22 mouse cellular contexts compared by ENCODE assay signal in genomic region chr15:42304097-42304496, GRCm38 (mm10).
A peak's percentile ranks its signal among the peaks of the same experiment; 100 is the strongest.
DNase-seq lines count a peak whose midpoint lies in the region; ATAC-seq and TF ChIP-seq lines count a peak whose summit lies in the region.
"Had no signal": no experiment of that assay in that cellular context is flagged by ENCODE, and none has a peak within 500 bp of the region (broad histone marks: within the 10 kb centered on the region; RNA-seq: fewer than 3 reads in every experiment).

No protein-coding gene starts in this region.

- no peak for DNase-seq in hindbrain, embryonic 10.5 days (ENCODE audit: low spot score)
- no peak for DNase-seq in gastrocnemius, adult 2 months
- DNase-seq: adrenal gland, adult 2 months; adrenal gland, postnatal 14 days; cerebellum, adult 11 months; cerebellum, adult 2 months; cerebellum, adult 9-11 months; cerebellum, postnatal 25 days; forebrain, postnatal 0 days; gastrocnemius, postnatal 25 days had no signal

- no peaks in the 10 kb centered on the region for H3K9me3 ChIP-seq in hindbrain, embryonic 13.5 days
- no peaks in the 10 kb centered on the region for H3K9me3 ChIP-seq in hindbrain, embryonic 10.5 days
- no peaks in the 10 kb centered on the region for H3K9me3 ChIP-seq in neural tube, embryonic 15.5 days (replicated peaks)
- H3K9me3 ChIP-seq in kidney, embryonic 15.5 days (replicated peaks), result no peaks in the 10 kb centered on the region
- H3K9me3 ChIP-seq: embryonic facial prominence, embryonic 12.5 days; embryonic facial prominence, embryonic 15.5 days had no signal

- no peak overlapping the region for H3K9ac ChIP-seq in hindbrain, embryonic 13.5 days
- H3K9ac ChIP-seq in neural tube, embryonic 15.5 days (replicated peaks), result no peak overlapping the region
- H3K9ac ChIP-seq in kidney, embryonic 15.5 days, result no peak overlapping the region
- H3K9ac ChIP-seq: embryonic facial prominence, embryonic 12.5 days; embryonic facial prominence, embryonic 15.5 days; forebrain, postnatal 0 days; hindbrain, embryonic 14.5 days had no signal

- 69% methylated on average over 3 of the region's 3 CpGs for WGBS in hindbrain, embryonic 13.5 days
- WGBS in hindbrain, embryonic 10.5 days, result 79% methylated on average over 3 of the region's 3 CpGs
- 29% methylated on average over 3 of the region's 3 CpGs for WGBS in neural tube, embryonic 15.5 days
- WGBS in kidney, embryonic 15.5 days, result 60% methylated on average over 3 of the region's 3 CpGs

- H3K36me3 ChIP-seq in hindbrain, embryonic 13.5 days, result no peaks in the 10 kb centered on the region
- no peaks in the 10 kb centered on the region for H3K36me3 ChIP-seq in hindbrain, embryonic 10.5 days
- H3K36me3 ChIP-seq in neural tube, embryonic 15.5 days, result no peaks in the 10 kb centered on the region
- no peaks in the 10 kb centered on the region for H3K36me3 ChIP-seq in kidney, embryonic 15.5 days
- H3K36me3 ChIP-seq: embryonic facial prominence, embryonic 12.5 days; embryonic facial prominence, embryonic 15.5 days had no signal

- intact Hi-C loops in gastrocnemius, adult 2 months (cut with DNase I), result no loop called here

- no peaks in the 10 kb centered on the region for H3K27me3 ChIP-seq in hindbrain, embryonic 13.5 days
- no peaks in the 10 kb centered on the region for H3K27me3 ChIP-seq in hindbrain, embryonic 10.5 days (ENCODE audit: insufficient read depth, poor library complexity, severe bottlenecking)
- no peaks in the 10 kb centered on the region for H3K27me3 ChIP-seq in neural tube, embryonic 15.5 days (replicated peaks)
- H3K27me3 ChIP-seq in kidney, embryonic 15.5 days, result no peaks in the 10 kb centered on the region
- H3K27me3 ChIP-seq: embryonic facial prominence, embryonic 12.5 days; embryonic facial prominence, embryonic 15.5 days; Patski had no signal

- no peaks in the 10 kb centered on the region for H3K4me1 ChIP-seq in hindbrain, embryonic 13.5 days (replicated peaks)
- H3K4me1 ChIP-seq in hindbrain, embryonic 10.5 days (replicated peaks), result no peaks in the 10 kb centered on the region
- 0 out of 2 replicates have a peak, but pooled peaks cover 3% of the 10 kb centered on the region for H3K4me1 ChIP-seq in neural tube, embryonic 15.5 days
- H3K4me1 ChIP-seq in kidney, embryonic 15.5 days, result no peaks in the 10 kb centered on the region
- H3K4me1 ChIP-seq: embryonic facial prominence, embryonic 12.5 days; embryonic facial prominence, embryonic 15.5 days had no signal

- TF ChIP-seq CTCF in gastrocnemius, adult 2 months (IDR thresholded peaks at IDR 0.05), result no peak

- no peak overlapping the region for H3K4me3 ChIP-seq in hindbrain, embryonic 13.5 days
- H3K4me3 ChIP-seq in hindbrain, embryonic 10.5 days, result no peak overlapping the region
- H3K4me3 ChIP-seq in neural tube, embryonic 15.5 days (replicated peaks), result no peak overlapping the region
- no peak overlapping the region for H3K4me3 ChIP-seq in kidney, embryonic 15.5 days (replicated peaks)
- no peak overlapping the region for H3K4me3 ChIP-seq in gastrocnemius, adult 2 months
- H3K4me3 ChIP-seq: embryonic facial prominence, embryonic 12.5 days; embryonic facial prominence, embryonic 15.5 days had no signal

- peak; percentile 13; the same call in 1 of the 2 replicates for ATAC-seq in hindbrain, embryonic 13.5 days (ENCODE audit: low FRiP score)
- ATAC-seq in granulocyte monocyte progenitor cell, adult 5-6 weeks (replicated peaks; ENCODE audit: poor library complexity, severe bottlenecking), result peak; percentile 46
- peak; percentile 34 for ATAC-seq in megakaryocyte progenitor cell, adult 5-6 weeks (replicated peaks; ENCODE audit: poor library complexity)
- ATAC-seq in neural tube, embryonic 15.5 days (ENCODE audit: low FRiP score), result peak; percentile 63; the same call in 1 of the 2 replicates
- no peak for ATAC-seq in kidney, embryonic 15.5 days (replicated peaks; ENCODE audit: low FRiP score)
- ATAC-seq: forebrain, embryonic 14.5 days; forebrain, postnatal 0 days; hindbrain, postnatal 0 days; Patski had no signal

- H3K27ac ChIP-seq in hindbrain, embryonic 13.5 days, result no peak overlapping the region
- no peak overlapping the region for H3K27ac ChIP-seq in hindbrain, embryonic 10.5 days
- no peak overlapping the region for H3K27ac ChIP-seq in neural tube, embryonic 15.5 days (replicated peaks)
- H3K27ac ChIP-seq in kidney, embryonic 15.5 days, result no peak overlapping the region
- no peak overlapping the region for H3K27ac ChIP-seq in gastrocnemius, adult 2 months
- H3K27ac ChIP-seq: embryonic facial prominence, embryonic 12.5 days; embryonic facial prominence, embryonic 15.5 days; hindbrain, embryonic 14.5 days; hindbrain, postnatal 0 days had no signal

- no peak overlapping the region for H3K4me2 ChIP-seq in hindbrain, embryonic 13.5 days
- H3K4me2 ChIP-seq in neural tube, embryonic 15.5 days, result no peak overlapping the region
- H3K4me2 ChIP-seq in kidney, embryonic 15.5 days, result no peak overlapping the region
- H3K4me2 ChIP-seq: embryonic facial prominence, embryonic 12.5 days; embryonic facial prominence, embryonic 15.5 days; heart, embryonic 11.5 days; hindbrain, embryonic 14.5 days had no signal
